Mouse (Mus musculus) thymus, adult 2 months (tissue): Measurements from ENCODE around the gene Mrpl3. TPM values are rescaled to one million over a fixed set of nuclear protein-coding genes. Genes with fewer than 3 reads are reported as not detected.

ENCODE experiments used
- DNase-seq: peaks from one replicate; pipeline ENCODE4 v3.0.0; 2021
- H3K27ac ChIP-seq: fragments of 200-500 bp; 2 replicates; pipeline ENCODE4 v1.5.1; 2012; ENCODE audit warnings: low read length, control low read depth; ENCODE audit not compliant: control insufficient read depth, insufficient read depth
- H3K27me3 ChIP-seq: fragments of 200-500 bp; 2 replicates; pipeline ENCODE4 v1.6.1; 2012; ENCODE audit warnings: mild to moderate bottlenecking, low read length, moderate library complexity, mixed read lengths; ENCODE audit not compliant: control insufficient read depth, insufficient read depth
- H3K36me3 ChIP-seq: fragments of 200-500 bp; 2 replicates; pipeline ENCODE4 v1.6.1; 2012; ENCODE audit warnings: mild to moderate bottlenecking, low read length, moderate library complexity; ENCODE audit not compliant: control insufficient read depth, insufficient read depth
- H3K4me1 ChIP-seq: fragments of 200-500 bp; replicated peaks from 2 replicates; pipeline ENCODE4 v1.6.1; 2012; ENCODE audit warnings: low read length; ENCODE audit not compliant: control insufficient read depth, insufficient read depth
- H3K4me3 ChIP-seq: fragments of 200-500 bp; 2 replicates; pipeline ENCODE4 v1.5.1; 2012; ENCODE audit warnings: mild to moderate bottlenecking, low read length, control low read depth, moderate library complexity; ENCODE audit not compliant: control insufficient read depth, insufficient read depth
- CTCF ChIP-seq: fragments of 200-500 bp; IDR thresholded peaks from 2 replicates; pipeline ENCODE4 v1.5.1; 2012; ENCODE audit warnings: mild to moderate bottlenecking, control low read depth, low read length, moderate library complexity, borderline replicate concordance; ENCODE audit not compliant: control insufficient read depth, poor library complexity, insufficient read depth; ENCODE audit errors: extremely low read depth
- POLR2A ChIP-seq: fragments of 200-500 bp; IDR thresholded peaks from 2 replicates; pipeline ENCODE4 v1.6.1; 2012; ENCODE audit warnings: mild to moderate bottlenecking, low read length, control low read depth, moderate library complexity; ENCODE audit not compliant: control insufficient read depth, poor library complexity, insufficient read depth; ENCODE audit errors: extremely low read depth
- WGBS: fragments of 180-500 bp; shearing (Covaris S2); methylation state at CpG from one replicate; pipeline ENCODE4 v1.1.7; 2018; 5-methylcytosine and 5-hydroxymethylcytosine counted together
- polyA plus RNA-seq: library from polyadenylated mRNA; depleted of rRNA; stranded (reverse); fragments of >200 nt; gene quantifications from 2 replicates; pipeline ENCODE4 v1.2.3, GENCODE M21; 2012

Mrpl3 gene
- polyA plus RNA-seq, 1 experiment = 110 TPM

DNA sequence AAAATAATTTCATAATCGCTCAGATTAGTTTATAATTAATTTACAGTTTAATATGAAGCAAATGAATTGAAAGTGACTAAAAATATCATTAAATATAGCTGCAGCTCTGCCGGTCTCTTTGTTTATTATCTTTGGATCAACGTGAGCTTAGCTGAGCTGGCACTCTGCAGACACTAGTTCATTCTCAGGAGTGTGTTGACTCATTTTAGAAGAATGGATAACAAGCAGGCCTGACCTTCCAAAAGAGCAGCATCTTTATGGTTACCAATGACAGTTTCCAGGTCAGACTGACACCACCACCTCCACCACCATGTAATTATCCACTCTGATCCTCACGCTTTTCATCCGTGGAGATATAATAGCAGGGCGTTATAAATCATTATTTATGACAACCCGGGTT lies 7.0 kb upstream of the Mrpl3 start:
- no peak overlapping the region for H3K4me3 ChIP-seq
- no peak overlapping the region for H3K27ac ChIP-seq
- H3K36me3 ChIP-seq = no peaks in the 10 kb centered on the region
- no peaks in the 10 kb centered on the region for H3K27me3 ChIP-seq
- H3K4me1 ChIP-seq = no peaks in the 10 kb centered on the region
- TF ChIP-seq POLR2A (no peak), CTCF (no peak)
- 84% methylated on average over 7 of the region's 7 CpGs for WGBS
- no peak for DNase-seq

GRCm38 (mm10) chr9:105048351-105048750 lies 4.7 kb upstream of the Mrpl3 start:
- 79% methylated on average over 10 of the region's 10 CpGs for WGBS
- Histone ChIP-seq H3K36me3 (no peaks in the 10 kb centered on the region), H3K4me3 (no peak overlapping the region), H3K4me1 (no peaks in the 10 kb centered on the region), H3K27me3 (no peaks in the 10 kb centered on the region), H3K27ac (no peak overlapping the region)
- TF ChIP-seq CTCF (no peak), POLR2A (no peak)
- no peak for DNase-seq

GRCm38 (mm10) chr9:105049636-105050035 lies 3.4 kb upstream of the Mrpl3 start:
- H3K4me1 ChIP-seq = no peaks in the 10 kb centered on the region
- H3K36me3 ChIP-seq = no peaks in the 10 kb centered on the region; the same call in 1 of the 2 replicates
- no peaks in the 10 kb centered on the region for H3K27me3 ChIP-seq
- TF ChIP-seq CTCF (no peak), POLR2A (no peak)
- WGBS = 68% methylated on average over 2 of the region's 2 CpGs
- DNase-seq = no peak
- H3K27ac ChIP-seq = no peak overlapping the region
- no peak overlapping the region for H3K4me3 ChIP-seq

DNA sequence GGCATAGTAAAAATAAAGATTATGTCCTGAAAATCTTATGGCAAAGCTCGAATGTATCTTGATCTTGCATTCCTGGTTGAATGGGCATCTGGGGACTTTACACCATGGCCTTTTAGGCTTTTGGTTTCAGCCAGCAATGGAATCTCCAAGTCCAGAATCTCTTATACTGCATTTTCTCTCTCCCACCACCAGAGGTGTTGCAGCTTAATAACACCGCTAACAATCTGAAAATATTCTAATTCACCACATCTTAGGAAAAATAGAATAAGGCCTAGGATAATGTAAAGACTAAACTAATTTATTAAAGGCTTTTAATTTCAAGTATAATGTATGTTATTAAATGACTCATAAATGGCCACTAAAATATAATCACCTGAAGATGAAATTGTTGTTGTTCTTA lies 2.8 kb upstream of the Mrpl3 start:
- no peak for DNase-seq
- Histone ChIP-seq H3K27ac (no peak overlapping the region), H3K4me3 (no peak overlapping the region), H3K27me3 (no peaks in the 10 kb centered on the region), H3K4me1 (no peaks in the 10 kb centered on the region), H3K36me3 (peaks cover 3% of the 10 kb centered on the region; the same call in 1 of the 2 replicates)
- TF ChIP-seq CTCF = no peak
- TF ChIP-seq POLR2A = no peak
- 62% methylated on average over 2 of the region's 2 CpGs for WGBS

DNA sequence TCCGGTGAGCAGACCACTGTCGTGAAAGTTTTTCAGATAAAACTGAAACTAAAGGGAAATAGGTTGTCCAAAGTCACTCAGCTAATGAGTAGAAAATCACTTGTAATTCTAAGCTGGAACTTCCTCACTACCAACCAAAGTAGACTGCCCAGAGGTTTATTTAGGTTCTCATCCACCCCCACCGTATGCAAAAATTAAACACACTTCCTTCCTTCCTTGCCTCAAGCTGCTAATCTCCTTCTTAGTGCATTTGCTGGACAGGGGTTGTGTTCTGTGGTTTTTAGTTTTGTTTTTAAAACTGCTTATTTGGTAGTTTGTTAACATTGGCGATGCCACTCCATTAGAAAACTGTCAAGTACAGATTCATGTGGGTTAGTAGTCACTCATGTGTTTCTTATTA lies 773 bp downstream of the Mrpl3 start:
- TF ChIP-seq CTCF = no peak
- no peak for TF ChIP-seq POLR2A
- Histone ChIP-seq H3K27ac (no peak overlapping the region), H3K27me3 (no peaks in the 10 kb centered on the region), H3K4me1 (no peaks in the 10 kb centered on the region), H3K4me3 (no peak overlapping the region), H3K36me3 (peaks cover 37% of the 10 kb centered on the region)
- no peak for DNase-seq
- WGBS = 13% methylated on average over 4 of the region's 4 CpGs

- Histone ChIP-seq H3K36me3 (peaks cover 50% of the 10 kb centered on the region), H3K4me1 (no peaks in the 10 kb centered on the region), H3K27ac (no peak overlapping the region), H3K27me3 (no peaks in the 10 kb centered on the region), H3K4me3 (no peak overlapping the region)
- no peak for DNase-seq
- TF ChIP-seq CTCF (no peak), POLR2A (no peak)
- WGBS = 96% methylated on average over 10 of the region's 10 CpGs
Observed at GRCm38 (mm10) chr9:105069106-105069505, 16.1 kb downstream of the Mrpl3 start.

DNA sequence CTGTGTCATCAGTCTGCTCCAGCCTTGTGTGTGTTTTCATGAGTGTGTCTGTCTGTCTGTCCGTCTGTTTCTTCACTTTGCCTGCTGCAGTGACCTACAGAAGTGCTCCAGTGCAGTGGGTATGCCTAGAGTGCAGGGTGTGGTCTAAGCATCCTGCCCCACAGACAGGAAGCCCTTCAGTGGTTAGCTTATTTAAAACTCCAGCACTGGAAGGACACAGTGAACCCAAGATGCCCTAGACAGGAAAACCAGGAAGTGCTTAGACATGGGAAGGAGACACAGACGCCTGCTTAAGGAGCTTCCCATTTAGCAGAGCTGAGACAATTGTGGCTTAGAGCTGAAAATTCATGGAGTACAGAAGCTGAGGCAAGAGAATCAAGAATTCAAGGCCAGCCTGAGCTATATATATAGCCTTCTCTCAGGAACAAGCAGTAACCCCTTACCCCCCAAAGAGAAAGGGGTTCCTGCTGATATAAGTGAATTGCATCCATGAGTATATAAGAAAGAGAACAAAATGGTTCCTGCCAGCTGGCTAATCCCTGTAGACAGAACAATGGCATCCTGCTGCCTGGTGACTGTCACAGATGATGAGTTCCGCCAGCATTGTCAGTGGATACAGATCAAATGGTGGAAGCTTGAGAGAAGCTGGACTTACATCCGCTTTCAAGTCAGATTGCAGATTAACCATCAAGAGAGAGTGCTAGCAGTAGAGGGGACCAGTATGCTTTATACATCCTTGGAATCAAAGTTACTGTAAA lies 20.1 kb downstream of the Mrpl3 start:
- Histone ChIP-seq H3K4me1 (no peaks in the 10 kb centered on the region), H3K27me3 (no peaks in the 10 kb centered on the region), H3K4me3 (no peak overlapping the region), H3K36me3 (peaks cover 57% of the 10 kb centered on the region), H3K27ac (no peak overlapping the region)
- no peak for TF ChIP-seq POLR2A
- no peak for TF ChIP-seq CTCF
- no peak for DNase-seq
- WGBS = 92% methylated on average over 4 of the region's 4 CpGs
